Mouse (Mus musculus) granulocyte monocyte progenitor cell, adult 5-6 weeks (primary cell): Measurements from ENCODE around the gene 1810046K07Rik. TPM values are rescaled to one million over a fixed set of nuclear protein-coding genes. Genes with fewer than 3 reads are reported as not detected.
A peak's percentile ranks its signal among the peaks of the same experiment; 100 is the strongest.

Experiments used
- ATAC-seq: replicated peaks from 2 replicates; pipeline ENCODE4 v1.8.0; 2016; ENCODE audit warnings: mild to moderate bottlenecking, moderate TSS enrichment, inconsistent platforms; ENCODE audit not compliant: poor library complexity, severe bottlenecking
- total RNA-seq, 2 experiments: library from RNA; stranded (forward) in 1 of 2; stranded (reverse) in 1 of 2; fragments of 200-712, 200-1000 nt in 1 of 2; fragments of >200 nt in 1 of 2; fragmentation: Nextera tagmentation in 1 of 2; gene quantifications; 2 replicates each; pipeline ENCODE4 v1.2.3; 2014 to 2017

The 1810046K07Rik gene
- total RNA-seq (2014; fragmentation: Nextera tagmentation) (not detected in 2 replicates), total RNA-seq (2017) (not detected in 2 replicates)

DNA sequence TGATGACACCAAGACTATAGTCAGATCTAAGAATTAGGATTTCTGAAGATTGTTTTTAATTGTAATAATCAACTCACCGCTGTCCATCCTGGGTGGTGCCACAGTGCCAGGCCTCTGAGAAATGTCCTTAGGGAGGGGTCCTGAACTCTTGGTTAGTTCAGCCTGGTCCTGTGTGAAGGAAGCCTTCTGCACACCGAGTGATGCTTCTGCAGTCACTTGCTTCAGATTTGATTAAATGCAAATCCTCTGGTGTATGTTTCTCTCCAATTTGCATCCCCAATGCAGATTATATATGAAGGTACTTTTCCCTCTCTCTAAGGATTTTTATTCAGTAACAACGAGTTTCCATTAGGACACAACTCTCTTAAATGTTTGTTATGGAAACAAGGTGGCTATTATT, at the start of gene 1810046K07Rik:
Gene 1810046K07Rik (minus strand): TSS at position 187 of the 400 bp plus-strand sequence.
- no peak for ATAC-seq

DNA sequence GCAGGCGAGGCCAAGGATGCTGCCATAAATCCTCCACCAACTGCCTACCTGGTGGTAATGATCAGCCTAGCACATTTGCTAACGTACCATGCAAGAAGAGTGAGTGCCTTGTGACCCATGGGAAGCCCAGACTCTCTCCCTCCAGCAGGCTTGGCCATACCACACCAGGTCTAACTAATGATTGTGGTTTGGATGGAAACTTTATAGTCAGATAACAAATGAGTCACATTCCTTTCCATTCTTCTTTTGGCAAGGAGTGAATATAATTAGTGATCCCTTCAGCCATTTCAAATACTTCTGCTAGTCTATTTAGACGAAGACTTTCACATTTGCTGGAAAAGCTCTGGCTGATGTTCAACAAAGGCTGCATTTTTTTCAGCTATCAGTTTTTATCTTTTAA, 40.8 kb upstream of the 1810046K07Rik start:
- no peak for ATAC-seq

DNA sequence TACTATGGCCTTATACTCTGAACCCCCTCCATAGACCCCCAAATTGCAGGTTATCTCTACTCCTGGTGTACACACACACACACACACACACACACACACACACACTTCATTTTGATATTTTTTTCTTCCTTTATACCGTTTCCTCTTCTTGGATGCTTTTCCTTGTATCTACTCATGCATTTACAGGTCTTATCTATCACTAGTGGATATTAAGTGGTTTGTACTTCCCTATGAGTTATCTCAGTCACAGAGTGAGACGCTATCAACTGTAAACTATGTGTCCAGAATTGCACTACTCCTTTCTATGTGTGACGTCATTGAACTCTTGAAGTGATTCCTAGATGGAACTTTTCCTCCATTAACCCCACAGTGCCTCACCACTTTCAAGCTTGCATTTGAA, 38.4 kb upstream of the 1810046K07Rik start:
- ATAC-seq, result no peak

DNA sequence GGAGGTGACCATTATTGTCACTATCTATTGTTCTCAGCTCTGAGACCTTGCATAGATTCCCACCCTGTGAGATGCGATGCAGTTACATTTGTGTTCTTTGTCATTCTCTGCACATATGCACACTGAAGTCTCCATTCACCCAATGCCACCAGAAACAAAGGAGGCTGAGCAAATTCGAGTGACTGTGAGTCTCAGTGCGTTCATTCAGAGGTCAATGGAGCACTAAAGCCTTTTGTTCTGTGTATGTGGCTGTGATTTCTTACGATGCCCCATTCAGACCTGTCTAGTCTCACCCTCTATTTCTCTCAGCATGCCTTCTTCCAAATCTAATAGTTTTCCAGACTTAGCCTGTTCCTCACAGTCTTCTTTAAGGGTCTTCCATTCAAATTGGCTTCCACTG, 35.3 kb upstream of the 1810046K07Rik start:
- no peak for ATAC-seq

DNA sequence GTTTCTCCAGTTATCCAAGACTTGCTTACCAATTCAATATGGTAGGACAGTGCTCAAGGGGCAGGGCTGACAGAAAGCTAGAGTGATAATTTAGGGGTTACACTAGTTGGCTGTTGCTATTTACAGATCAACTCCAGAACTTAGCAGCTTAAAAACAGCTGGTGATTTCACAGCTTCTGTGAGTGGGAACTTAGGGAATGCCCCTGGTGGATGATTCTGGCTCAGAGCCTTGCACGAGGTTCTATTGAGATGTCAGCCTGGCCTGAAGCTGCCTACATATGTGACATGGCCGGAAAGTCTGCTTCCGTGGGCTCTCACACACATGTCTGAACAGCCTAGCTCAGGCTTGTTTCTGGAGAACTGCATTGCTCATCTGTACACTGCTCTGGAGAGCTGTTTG, 24.8 kb upstream of the 1810046K07Rik start:
- ATAC-seq, result no peak

DNA sequence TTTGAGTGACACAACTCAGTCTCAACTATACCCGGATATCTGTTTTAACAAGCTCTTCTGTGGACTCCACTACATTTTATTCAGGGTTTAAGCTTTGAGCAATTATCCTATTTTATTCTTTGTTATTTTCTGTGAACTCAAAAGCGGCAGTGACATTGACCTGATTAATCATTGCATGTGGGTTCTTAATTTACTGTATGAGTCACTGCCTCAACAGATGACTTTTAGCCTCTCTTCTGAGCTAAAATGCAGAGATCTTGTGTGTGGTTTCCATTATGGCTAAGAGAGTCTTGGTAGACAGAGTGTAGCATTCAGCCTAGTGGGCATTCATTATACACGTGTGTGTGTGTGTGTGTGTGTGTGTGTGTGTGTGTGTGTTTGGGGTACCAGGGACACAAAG, 24.2 kb upstream of the 1810046K07Rik start:
- no peak for ATAC-seq

DNA sequence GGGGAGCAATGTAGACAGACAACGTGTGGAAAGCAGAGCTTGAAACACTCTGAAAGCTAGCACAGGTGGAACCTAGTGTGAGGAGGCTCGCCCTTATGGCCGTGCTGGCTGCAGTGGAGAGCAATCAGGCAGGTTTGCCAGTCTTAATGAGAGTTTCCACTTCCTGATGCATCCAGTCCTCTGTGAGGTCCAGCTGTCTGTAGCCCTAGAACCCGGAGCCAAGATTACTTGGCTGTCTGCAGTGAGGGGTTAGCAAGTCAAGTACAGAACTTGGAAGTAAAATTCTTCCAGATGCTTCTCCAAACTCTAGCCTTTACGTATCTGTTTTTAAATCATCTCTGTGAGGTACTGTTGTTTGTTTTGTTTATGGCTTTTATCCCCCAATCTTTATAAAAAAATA, 20.7 kb upstream of the 1810046K07Rik start:
- ATAC-seq, result no peak

DNA sequence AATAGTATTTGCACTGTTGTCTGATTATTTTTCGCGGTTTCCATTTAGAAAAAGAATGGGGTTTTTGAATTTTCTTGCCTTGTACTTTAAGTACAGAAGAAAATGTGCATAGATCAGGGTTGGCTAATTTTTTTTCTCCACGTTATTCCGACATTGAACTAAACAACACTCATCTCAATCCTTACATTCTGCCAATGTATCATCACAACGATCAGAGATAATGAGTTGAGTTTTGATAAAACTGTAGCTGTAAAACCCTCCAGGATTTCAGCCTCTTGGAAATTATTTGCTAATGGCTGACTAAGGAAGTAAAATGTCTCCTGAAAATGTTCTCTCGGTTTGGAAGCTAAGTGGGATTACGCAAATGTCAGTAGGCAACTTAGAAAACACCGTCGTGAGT, 17.1 kb upstream of the 1810046K07Rik start:
- ATAC-seq, result no peak

DNA sequence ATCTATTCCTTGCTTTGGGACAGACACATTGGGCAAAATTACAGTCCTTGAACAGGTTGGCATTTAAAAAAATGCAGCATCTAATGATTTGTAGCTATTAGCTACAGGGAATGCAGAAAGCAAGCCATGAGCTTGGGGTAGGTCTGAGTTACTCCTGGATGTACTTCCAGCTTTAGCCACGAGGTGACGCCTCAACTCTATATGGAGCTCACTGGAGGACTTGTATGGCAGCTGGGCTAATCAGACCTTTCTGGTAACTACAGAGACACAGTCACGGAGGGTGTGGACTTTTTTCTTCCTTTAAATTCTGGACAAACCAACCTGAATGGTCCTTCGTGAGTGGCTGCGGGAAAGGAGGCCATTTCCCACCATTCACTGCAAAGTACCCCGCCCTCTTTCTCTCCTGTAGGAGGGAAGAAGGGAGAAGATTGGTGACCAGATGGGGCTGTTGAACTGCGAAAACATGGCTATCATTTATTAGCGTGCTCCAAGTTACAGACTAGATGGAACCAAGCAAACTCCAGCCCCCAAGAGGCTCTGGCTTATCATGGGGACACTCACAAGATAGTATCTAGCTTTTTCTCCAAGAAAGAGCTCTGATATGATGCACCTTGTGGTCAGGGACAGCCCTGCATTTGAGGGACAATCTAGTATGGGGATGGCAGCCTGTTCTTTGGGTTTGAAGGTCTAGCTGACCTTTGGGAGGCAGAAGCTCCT, 6.7 kb upstream of the 1810046K07Rik start:
- peak; percentile 81 for ATAC-seq

DNA sequence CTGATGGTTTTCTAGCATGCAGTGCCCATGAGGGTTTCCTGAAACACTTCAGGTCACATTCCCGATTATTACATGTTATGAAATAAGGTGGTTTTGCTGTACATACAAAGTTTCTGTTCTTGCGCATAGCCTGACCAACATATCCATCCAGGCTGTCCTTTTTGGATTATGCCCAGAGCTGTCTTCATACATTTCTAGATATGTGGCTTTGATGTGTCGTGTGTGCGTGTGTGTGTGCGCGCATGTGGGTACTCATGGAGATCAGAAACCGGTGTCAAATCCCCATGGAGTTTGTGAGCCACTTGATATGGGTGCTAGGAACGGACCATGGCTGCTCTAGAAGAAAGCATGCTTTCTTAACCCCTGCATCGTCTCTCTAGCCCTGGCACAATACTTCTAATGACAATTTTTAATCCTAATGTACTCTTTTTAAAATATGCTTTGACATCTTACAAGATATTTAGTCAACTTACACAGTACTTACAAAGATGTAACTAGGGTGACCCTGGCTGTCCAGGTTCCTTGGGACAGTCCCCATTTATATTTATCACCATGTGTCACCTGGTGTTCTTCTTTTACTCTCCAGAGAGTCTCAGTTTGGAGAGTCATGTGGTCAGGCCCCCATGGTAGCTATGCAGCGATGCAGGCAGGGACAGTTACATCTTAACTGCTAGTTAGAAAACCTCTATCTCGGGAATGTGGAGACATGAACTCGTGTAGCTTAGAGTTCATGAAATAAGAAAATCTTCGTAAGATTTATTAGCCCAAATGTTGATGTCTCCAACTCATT, 2.9 kb upstream of the 1810046K07Rik start:
- ATAC-seq, result no peak

DNA sequence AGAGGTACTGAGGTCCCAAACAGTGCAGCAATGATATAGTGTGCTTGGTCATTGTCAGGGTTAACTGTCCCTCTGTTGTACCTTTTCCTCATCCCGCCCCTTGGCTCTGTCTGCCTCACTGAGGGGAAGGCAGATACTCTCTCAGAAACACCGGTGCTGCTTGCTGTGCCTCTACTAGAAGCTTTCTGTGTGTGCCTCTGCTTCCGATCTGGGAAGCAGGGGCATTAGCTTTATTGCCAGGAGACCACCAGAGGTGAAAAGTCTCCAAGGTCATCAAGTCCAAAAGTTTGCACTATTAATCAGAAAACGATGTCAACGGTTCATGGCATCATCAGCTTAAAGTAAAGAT, 1.2 kb downstream of the 1810046K07Rik start:
- ATAC-seq, result no peak

DNA sequence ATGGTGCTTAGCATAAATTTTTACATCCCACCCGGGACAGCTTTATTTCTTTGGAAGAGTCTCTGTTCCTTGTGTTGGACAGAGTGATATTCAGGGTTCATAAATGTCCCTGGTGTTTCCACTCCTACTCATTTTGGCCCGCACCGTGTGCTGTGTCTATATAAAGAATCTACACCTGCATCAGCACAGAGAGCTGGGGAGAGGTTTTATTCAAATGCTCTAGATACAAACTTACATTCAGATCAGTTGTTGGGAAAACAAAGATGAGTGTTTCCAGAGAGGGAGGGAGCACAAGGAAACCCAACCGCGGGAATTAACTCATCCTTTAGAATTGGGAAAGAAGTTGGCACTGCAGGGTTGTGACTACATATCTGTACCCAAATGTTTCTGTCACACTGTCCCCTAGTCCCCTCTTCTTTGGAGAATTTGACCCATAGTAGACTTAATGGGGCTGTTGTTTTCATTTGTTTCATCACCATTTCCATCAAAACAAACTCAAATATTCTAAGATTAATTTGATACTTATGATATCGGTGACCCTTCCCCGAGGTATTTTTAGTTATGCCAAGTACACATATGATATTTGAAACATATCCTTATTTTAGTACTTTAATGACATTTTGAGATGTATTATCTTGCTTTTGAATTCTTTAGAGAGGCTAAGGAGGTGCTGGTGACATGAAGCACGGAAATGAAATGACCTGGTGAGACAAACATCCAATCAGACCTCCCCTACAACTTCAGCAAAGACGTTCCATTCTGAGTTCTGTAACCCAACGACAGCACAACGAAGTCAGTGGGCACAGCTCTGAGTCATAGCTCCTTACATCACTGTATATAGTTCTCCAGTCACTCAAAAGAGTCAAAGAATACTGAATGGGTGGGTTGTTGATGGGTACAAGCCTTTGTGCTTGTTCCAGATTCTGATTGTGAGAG, 1.8 kb downstream of the 1810046K07Rik start:
- ATAC-seq, result no peak

DNA sequence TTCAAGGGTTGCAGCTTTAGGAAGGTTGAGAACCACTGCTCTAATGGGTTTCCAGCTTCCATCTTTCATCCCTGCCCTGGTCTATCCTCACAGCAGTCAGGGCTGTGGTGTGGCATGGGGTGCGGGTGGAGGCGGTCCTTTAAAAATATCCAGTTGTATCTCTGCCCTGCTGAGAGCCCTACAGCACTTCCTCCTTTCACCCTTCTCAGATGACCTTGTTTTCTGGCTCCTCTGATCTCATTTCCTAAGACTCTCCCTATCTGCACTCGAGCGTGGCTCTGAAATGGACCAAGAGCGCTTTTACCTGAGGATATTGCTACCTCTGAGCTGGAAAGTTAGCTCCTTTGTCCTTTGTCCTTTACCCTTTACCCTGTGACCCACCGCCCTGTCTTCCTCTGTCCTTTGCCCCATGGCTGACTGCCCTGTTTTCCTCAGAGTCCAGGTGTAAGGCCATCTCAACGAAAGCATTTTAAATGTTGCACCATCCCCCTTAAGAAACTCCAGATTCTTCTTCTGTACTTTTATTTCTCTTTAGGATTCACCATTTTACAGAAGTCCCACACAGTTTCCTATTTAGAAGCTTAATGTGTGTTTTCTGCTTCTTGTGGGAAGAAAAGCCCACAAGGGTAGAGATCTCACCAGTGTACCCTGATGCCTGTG, 4.2 kb downstream of the 1810046K07Rik start:
- ATAC-seq, result peak; percentile 33

DNA sequence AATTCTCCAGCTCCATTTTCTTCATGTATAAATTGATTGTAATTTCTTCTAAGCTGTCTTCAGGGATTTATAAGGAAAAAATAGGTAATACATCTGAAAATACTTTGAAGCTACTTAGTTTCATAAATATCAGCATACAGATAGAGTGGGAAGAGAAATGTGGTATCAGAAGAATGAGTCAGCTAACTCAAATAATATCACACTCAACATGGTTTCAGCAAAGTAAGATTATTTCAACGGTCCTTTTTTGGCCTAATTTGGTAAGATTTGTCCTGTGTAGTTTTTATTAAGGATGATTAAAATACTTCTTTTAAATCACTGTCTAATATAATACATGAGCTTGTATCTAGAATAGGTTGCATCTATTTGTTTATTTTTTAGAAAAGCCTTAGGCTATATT, 8.6 kb downstream of the 1810046K07Rik start:
- no peak for ATAC-seq

DNA sequence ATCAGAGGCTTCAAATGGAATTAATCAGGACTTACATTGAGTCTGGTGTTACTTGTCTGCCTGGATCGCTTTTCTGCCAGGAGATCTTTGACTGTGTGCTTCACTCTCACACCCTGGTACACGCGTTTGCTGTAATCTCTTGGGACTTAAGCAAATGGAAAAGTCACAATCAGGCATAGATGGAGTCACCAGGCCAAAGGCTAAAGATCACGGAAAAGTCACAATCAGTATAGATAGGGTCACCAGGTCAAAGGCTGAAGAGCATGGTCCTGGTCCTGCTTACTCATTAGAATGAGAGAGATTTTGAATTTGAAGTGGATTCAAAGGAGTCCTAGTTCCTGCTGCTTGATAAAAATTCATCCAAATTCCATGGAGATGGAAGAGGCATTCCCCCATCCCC, 10.5 kb downstream of the 1810046K07Rik start:
- no peak for ATAC-seq

DNA sequence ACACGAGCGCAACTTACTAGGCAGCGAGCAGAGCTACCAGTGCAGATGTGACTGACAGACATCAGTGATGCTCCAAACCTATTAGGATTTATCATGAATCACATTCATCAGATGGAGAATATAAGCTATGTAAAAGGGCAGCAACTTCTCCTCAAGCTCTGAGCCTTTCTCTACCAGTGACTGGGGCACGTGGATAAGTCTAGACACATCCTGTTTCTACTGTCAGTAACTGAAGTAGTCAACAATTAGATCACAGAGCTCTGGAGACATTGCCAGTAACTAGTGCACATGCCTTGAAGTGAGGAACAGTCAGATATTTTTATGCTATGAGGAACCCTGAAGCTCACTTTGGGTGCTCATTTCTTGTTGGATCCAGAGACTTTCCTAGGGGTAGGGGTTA, 11.4 kb downstream of the 1810046K07Rik start:
- ATAC-seq, result no peak

DNA sequence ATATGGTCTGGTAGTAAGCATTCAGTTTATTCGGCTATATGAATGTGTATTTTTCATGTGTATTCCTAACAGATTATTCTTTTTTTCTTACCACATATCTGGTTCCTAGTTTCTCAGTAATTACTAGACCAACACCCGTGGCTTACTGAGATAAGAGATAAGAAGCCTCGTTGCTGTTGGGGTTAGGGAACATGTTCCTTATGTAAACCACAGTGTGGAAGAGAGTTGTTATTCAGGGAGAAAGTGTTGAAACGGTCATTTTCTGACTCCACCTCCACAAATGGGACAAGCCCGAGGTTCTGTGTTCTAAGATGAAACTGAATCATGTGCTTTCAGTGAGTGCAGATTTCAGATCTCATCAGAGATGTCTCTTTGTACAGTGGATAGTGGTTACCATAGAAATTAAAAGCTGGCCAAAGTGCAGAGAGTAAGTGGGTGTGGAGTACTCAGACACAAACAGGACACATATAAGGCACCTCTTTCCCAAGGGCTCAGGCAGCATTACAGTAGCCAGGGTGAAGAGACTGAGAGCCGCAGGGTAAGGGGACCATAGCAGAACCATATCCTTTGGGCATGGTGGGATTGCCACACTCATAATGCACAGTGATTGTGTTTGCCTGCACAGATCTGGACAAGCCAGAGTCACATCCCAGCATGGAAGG, 13.2 kb downstream of the 1810046K07Rik start:
- peak; percentile 25; the same call in 1 of the 2 replicates for ATAC-seq

DNA sequence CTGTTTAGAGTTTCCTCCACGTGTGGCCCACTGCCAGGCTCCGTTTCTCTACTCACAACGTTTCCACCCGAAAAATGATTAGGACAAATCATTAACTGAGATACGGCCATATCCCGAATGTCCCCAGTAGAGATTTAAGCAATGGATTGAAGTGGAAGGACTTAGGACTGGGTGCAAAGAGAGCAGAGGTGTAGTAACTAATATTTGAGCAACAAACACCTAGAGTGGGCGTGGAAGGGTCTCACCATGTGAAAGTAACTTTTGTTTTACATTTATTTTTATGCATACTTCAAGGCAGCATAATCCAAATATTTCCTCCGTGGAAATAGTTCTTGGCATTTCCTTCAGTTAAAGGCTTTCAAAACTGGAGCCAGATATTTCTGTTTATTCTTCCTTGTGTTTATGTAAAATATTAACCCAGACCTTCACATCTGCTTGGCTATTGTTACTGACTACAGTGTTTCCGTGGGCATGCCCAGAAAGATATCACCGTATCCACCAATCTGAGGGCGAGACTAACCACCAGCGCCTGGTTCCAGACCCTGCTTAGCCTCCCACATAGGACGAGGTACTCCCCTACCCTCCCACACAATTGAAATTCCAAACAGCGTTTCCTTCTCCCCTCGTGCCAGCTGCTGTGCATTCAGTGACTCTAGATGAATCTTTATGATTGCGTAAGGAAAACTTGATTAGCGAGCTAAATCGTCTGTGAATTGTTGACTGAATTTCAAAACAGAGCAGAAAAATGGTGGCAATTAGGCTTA, 16.0 kb downstream of the 1810046K07Rik start:
- ATAC-seq, result no peak

DNA sequence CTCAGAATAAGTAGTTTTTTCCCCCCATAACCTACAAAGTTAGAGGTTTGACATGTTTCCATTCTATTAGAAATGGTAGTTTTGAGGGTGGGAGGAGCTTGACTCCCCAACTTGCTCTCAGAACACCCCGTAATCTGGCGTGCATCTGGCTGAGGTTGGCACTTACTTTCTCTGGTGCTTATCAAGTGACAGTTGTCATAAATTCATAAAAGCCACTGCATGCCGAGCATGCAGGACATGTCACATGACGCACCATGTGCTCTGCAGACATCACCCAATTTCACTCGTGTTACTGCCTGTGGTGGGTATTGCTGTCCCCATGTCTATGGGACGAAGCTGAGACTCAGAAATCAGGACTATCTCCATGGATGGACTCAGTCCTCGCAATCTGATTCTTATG, 18.2 kb downstream of the 1810046K07Rik start:
- no peak for ATAC-seq
